Mouse (Mus musculus): ENCODE results near the gene Sgms2. TPM values are rescaled to one million over a fixed set of nuclear protein-coding genes. Genes with fewer than 3 reads are reported as not detected.

Gene Sgms2
- polyA plus RNA-seq (2012; rRNA removed) = 3.4 and 3.7 TPM in 2 replicates

GRCm38 (mm10) chr3:131491361-131491925 is at the start of gene Sgms2:
TSS of gene Sgms2 (minus strand) at chr3:131491411.
- DNase-seq (ENCODE audit: low spot score) = no peak

GRCm38 (mm10) chr3:131525229-131525628 is 34.0 kb upstream of the Sgms2 start:
- DNase-seq (ENCODE audit: low spot score) = no peak

- no peak for DNase-seq (ENCODE audit: low spot score)
Measured at GRCm38 (mm10) chr3:131524779-131525178, 33.6 kb upstream of the Sgms2 start.

GRCm38 (mm10) chr3:131524210-131524609 is 33.0 kb upstream of the Sgms2 start:
- no peak for DNase-seq (ENCODE audit: low spot score)

GRCm38 (mm10) chr3:131523749-131524148 is 32.5 kb upstream of the Sgms2 start:
- no peak for DNase-seq (ENCODE audit: low spot score)

GRCm38 (mm10) chr3:131522243-131522642 is 31.0 kb upstream of the Sgms2 start:
- DNase-seq (ENCODE audit: low spot score) = no peak

GRCm38 (mm10) chr3:131521206-131521605 is 30.0 kb upstream of the Sgms2 start:
- DNase-seq (ENCODE audit: low spot score) = no peak

GRCm38 (mm10) chr3:131517756-131518155 is 26.5 kb upstream of the Sgms2 start:
- DNase-seq (ENCODE audit: low spot score) = no peak

GRCm38 (mm10) chr3:131516332-131516999 is 25.3 kb upstream of the Sgms2 start:
- no peak for DNase-seq (ENCODE audit: low spot score)

- DNase-seq (ENCODE audit: low spot score) = no peak
Measured at GRCm38 (mm10) chr3:131511616-131512015, 20.4 kb upstream of the Sgms2 start.

- DNase-seq (ENCODE audit: low spot score) = no peak
Measured at GRCm38 (mm10) chr3:131508024-131508423, 16.8 kb upstream of the Sgms2 start.

- DNase-seq (ENCODE audit: low spot score) = no peak
Measured at GRCm38 (mm10) chr3:131504595-131505223, 13.5 kb upstream of the Sgms2 start.

GRCm38 (mm10) chr3:131501677-131502370 is 10.6 kb upstream of the Sgms2 start:
- DNase-seq (ENCODE audit: low spot score) = no peak

GRCm38 (mm10) chr3:131499651-131500050 is 8.4 kb upstream of the Sgms2 start:
- no peak for DNase-seq (ENCODE audit: low spot score)

GRCm38 (mm10) chr3:131496506-131497122 is 5.4 kb upstream of the Sgms2 start:
- DNase-seq (ENCODE audit: low spot score) = no peak

- DNase-seq (ENCODE audit: low spot score) = no peak
Measured at GRCm38 (mm10) chr3:131495076-131495475, 3.9 kb upstream of the Sgms2 start.

GRCm38 (mm10) chr3:131493194-131493593 is 2.0 kb upstream of the Sgms2 start:
- no peak for DNase-seq (ENCODE audit: low spot score)

- DNase-seq (ENCODE audit: low spot score) = no peak
Measured at GRCm38 (mm10) chr3:131491980-131492379, 769 bp upstream of the Sgms2 start.

- peak; percentile 91 for DNase-seq (ENCODE audit: low spot score)
Measured at GRCm38 (mm10) chr3:131490143-131490908, 885 bp downstream of the Sgms2 start.

- DNase-seq (ENCODE audit: low spot score) = no peak
Measured at GRCm38 (mm10) chr3:131489657-131490142, 1.5 kb downstream of the Sgms2 start.

- no peak for DNase-seq (ENCODE audit: low spot score)
Measured at GRCm38 (mm10) chr3:131488969-131489368, 2.2 kb downstream of the Sgms2 start.
